Mouse (Mus musculus) megakaryocyte, embryonic 14.5 days (primary cell): ENCODE results near the gene Rbfox2. TPM values are rescaled to one million over a fixed set of nuclear protein-coding genes. Genes with fewer than 3 reads are reported as not detected.

Source experiments
- H3K27me3 ChIP-seq: replicated peaks from 2 replicates; pipeline ENCODE3; 2012; ENCODE audit warnings: inconsistent platforms
- H3K36me3 ChIP-seq: replicated peaks from 2 replicates; pipeline ENCODE3; 2012; ENCODE audit warnings: low read length, inconsistent platforms, mixed read lengths
- H3K4me1 ChIP-seq: 2 replicates; pipeline ENCODE4 v1.6.1; 2012; ENCODE audit warnings: inconsistent platforms
- H3K4me3 ChIP-seq: replicated peaks from 2 replicates; pipeline ENCODE3; 2012; ENCODE audit warnings: moderate library complexity, mild to moderate bottlenecking, inconsistent platforms
- H3K9me3 ChIP-seq: 2 replicates; pipeline ENCODE4 v1.6.1; 2012; ENCODE audit warnings: inconsistent platforms
- FLI1 ChIP-seq: IDR thresholded peaks from 2 replicates; pipeline ENCODE4 v1.6.1; 2012; ENCODE audit warnings: low read length, inconsistent platforms, mixed read lengths
- GATA1 ChIP-seq: IDR thresholded peaks from 3 replicates; pipeline ENCODE4 v1.6.1; 2012; ENCODE audit warnings: mixed read lengths, low read length, inconsistent platforms, borderline replicate concordance
- polyA plus RNA-seq: library from polyadenylated mRNA; stranded (reverse); fragments of >175 nt; gene quantifications from 2 replicates; pipeline ENCODE4 v1.2.3, GENCODE M21; 2012; ENCODE audit warnings: low replicate concordance; ENCODE audit not compliant: insufficient read depth

Gene Rbfox2
- polyA plus RNA-seq, result 0.76 and 3.6 TPM in 2 replicates

GRCm38 (mm10) chr15:77306547-77307261 lies at the start of gene Rbfox2:
Rbfox2 (minus strand) TSS chr15:77307004.
- peak within 1 kb of the TSS; percentile 91 for H3K4me3 ChIP-seq
- no peaks in the 10 kb centered on the region for H3K36me3 ChIP-seq
- H3K27me3 ChIP-seq, result peaks cover 74% of the 10 kb centered on the region
- TF ChIP-seq GATA1, result no peak
- H3K4me1 ChIP-seq, result peaks cover 17% of the 10 kb centered on the region
- H3K9me3 ChIP-seq, result 0 out of 2 replicates have a peak, but pooled peaks cover 9% of the 10 kb centered on the region

GRCm38 (mm10) chr15:77356248-77356810 lies 49.5 kb upstream of the Rbfox2 start:
- Histone ChIP-seq H3K4me1 (peaks cover 7% of the 10 kb centered on the region), H3K4me3 (no peak overlapping the region), H3K27me3 (peaks cover 48% of the 10 kb centered on the region), H3K36me3 (no peaks in the 10 kb centered on the region), H3K9me3 (0 out of 2 replicates have a peak, but pooled peaks cover 3% of the 10 kb centered on the region)
- TF ChIP-seq FLI1 (no peak), GATA1 (no peak)

DNA sequence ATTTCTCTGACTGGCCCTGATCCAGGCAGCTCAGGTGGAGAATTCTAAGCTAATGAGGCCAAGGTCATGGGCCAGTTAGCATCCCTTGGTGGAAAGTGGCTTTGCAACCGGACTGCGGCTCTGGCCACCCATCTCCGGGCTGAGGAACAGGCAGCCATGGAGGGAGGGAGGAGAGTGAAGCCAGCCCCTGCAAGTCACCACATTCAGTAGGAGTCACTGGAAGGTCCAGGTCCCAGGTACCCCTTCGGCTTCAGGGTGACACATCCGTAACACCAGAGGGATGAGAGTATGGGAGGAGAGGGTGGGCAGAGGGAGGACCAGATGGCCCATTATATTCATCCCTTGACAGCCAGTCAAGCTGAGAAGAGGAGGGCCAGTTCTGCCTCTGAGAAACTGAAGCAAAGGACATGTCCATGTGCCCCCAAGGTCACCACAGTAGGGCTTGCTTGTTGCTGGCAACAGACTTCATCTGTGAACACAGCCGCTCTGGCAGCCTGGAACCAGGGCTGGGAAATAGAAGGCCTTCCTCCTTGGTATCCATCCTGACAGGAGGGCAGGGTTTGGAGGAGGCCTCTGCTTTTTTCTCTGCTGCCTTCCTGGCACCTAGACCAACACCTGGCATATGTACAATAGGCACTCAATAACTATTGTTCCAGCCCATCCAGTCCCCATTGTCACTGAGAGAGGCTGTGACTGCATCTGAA lies 48.2 kb upstream of the Rbfox2 start:
- H3K4me1 ChIP-seq, result peaks cover 7% of the 10 kb centered on the region
- TF ChIP-seq GATA1, result no peak
- TF ChIP-seq FLI1, result no peak
- 0 out of 2 replicates have a peak, but pooled peaks cover 3% of the 10 kb centered on the region for H3K9me3 ChIP-seq
- H3K36me3 ChIP-seq, result no peaks in the 10 kb centered on the region
- peaks cover 48% of the 10 kb centered on the region for H3K27me3 ChIP-seq
- no peak overlapping the region for H3K4me3 ChIP-seq

- H3K27me3 ChIP-seq, result peaks cover 44% of the 10 kb centered on the region
- H3K9me3 ChIP-seq, result 0 out of 2 replicates have a peak, but pooled peaks cover 3% of the 10 kb centered on the region
- H3K36me3 ChIP-seq, result no peaks in the 10 kb centered on the region
- no peak for TF ChIP-seq FLI1
- no peak for TF ChIP-seq GATA1
- peaks cover 7% of the 10 kb centered on the region for H3K4me1 ChIP-seq
- no peak overlapping the region for H3K4me3 ChIP-seq
These were observed 47.7 kb upstream of the Rbfox2 start for GRCm38 (mm10) chr15:77354496-77354847.

DNA sequence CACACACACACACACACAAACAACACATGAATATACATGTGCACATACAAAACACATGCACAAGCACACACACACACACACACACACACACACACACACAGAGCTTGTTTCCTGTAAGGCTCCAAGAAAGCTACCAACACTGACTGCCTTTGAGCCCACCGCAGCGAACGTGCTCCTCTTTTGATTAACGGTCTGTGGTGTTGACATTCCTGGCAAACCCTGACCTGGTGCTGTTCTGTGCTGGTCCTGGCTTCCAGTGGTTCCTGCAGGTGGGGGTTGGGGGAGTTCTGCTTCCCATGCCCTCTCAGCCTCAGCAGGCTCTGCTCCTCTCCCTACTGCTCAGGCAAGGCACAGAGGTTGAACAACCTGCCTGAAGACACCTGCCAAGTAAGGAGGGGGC lies 47.0 kb upstream of the Rbfox2 start:
- H3K9me3 ChIP-seq, result 0 out of 2 replicates have a peak, but pooled peaks cover 3% of the 10 kb centered on the region
- peaks cover 39% of the 10 kb centered on the region for H3K27me3 ChIP-seq
- peaks cover 5% of the 10 kb centered on the region for H3K4me1 ChIP-seq
- H3K36me3 ChIP-seq, result no peaks in the 10 kb centered on the region
- no peak for TF ChIP-seq FLI1
- TF ChIP-seq GATA1, result no peak
- no peak overlapping the region for H3K4me3 ChIP-seq

- Histone ChIP-seq H3K27me3 (peaks cover 37% of the 10 kb centered on the region), H3K9me3 (0 out of 2 replicates have a peak, but pooled peaks cover 3% of the 10 kb centered on the region), H3K4me1 (no peaks in the 10 kb centered on the region; the same call in 1 of the 2 replicates), H3K36me3 (no peaks in the 10 kb centered on the region), H3K4me3 (no peak overlapping the region)
- no peak for TF ChIP-seq GATA1
- TF ChIP-seq FLI1, result no peak
These were observed 46.1 kb upstream of the Rbfox2 start for GRCm38 (mm10) chr15:77352863-77353262.

DNA sequence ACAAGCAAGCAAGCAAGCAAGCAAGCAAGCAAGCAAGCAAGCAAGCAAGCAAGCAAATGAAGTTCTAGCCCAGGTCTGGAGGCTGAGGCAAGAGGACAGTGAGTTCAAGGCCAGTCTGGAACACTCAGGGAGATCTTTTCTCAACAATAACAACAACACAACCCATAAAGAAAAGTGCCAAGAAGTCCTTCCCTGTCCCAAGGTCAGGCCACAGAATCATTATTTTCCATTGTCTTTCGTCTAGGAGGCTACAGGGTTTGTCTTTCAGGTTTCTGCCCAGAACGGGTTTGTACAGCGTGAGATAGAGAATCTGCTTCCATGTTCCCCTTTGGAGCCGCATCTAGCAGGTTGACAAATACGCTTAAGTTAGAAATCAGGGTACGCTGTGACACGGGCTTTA lies 43.3 kb upstream of the Rbfox2 start:
- TF ChIP-seq GATA1, result no peak
- Histone ChIP-seq H3K4me1 (no peaks in the 10 kb centered on the region), H3K27me3 (peaks cover 27% of the 10 kb centered on the region), H3K36me3 (no peaks in the 10 kb centered on the region), H3K9me3 (no peaks in the 10 kb centered on the region), H3K4me3 (no peak overlapping the region)

- Histone ChIP-seq H3K9me3 (no peaks in the 10 kb centered on the region), H3K27me3 (peaks cover 32% of the 10 kb centered on the region), H3K36me3 (no peaks in the 10 kb centered on the region), H3K4me3 (no peak overlapping the region), H3K4me1 (peaks cover 5% of the 10 kb centered on the region)
- TF ChIP-seq GATA1, result no peak
- no peak for TF ChIP-seq FLI1
These were observed 41.3 kb upstream of the Rbfox2 start for GRCm38 (mm10) chr15:77348146-77348545.

DNA sequence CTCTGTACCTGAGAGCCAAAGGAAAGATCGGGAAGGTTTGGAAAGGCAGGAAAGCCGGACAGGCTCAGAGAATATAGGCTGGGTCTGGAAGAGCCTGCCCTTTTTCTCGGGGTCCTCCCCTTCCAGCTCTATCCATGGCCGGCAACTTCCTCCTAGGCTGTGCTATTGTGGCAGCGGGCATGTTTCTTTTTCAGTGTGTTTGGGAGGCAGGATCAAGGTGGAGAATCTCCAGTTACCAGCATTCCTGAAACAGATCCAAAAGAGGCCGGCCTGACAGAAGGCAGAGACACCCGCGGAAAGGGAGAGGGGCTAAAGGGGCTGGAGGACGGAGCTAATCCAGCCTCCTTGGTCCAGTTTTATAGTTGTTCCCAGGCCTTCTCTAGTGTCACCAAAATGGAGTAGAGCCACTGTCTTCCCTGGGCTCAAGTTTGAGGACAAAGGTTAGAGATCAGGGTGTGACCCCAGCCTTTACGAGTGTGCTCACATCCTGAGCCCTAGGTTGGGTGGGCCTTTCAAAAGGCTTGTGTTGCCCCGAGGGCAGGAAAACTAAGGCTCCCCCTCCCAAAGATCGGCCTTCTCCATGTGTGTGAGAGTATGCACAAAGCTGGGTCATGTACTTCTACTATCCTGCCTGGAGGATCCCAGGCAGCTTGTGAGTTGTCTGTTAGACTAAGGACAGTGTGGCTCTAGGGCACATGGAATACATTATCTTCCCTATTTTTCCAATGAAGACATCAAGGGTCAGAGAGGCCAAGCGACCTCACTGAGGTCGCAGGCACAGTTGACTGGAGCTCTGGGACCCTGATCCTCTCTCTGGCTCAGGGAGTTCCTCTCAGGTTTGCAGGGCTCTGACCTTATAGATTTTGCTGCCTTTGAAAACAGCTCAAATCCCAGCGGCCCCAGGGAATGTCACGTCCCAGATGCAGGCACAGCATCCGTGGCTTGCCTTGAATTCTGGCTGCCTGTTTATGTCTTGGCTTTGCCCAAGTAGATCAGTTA lies 37.6 kb upstream of the Rbfox2 start:
- H3K27me3 ChIP-seq, result peaks cover 41% of the 10 kb centered on the region
- no peak overlapping the region for H3K4me3 ChIP-seq
- H3K4me1 ChIP-seq, result peaks cover 9% of the 10 kb centered on the region
- H3K9me3 ChIP-seq, result no peaks in the 10 kb centered on the region
- no peak for TF ChIP-seq FLI1
- no peak for TF ChIP-seq GATA1
- H3K36me3 ChIP-seq, result no peaks in the 10 kb centered on the region
